Mouse (Mus musculus) B cell, adult 62 days (primary cell): ENCODE measurements around the gene Gm6205. TPM values are rescaled to one million over a fixed set of nuclear protein-coding genes. Genes with fewer than 3 reads are reported as not detected.

ENCODE experiments used
- total RNA-seq: library from RNA; stranded (reverse); gene quantifications from 4 replicates; pipeline ENCODE4 v1.2.4, GENCODE M21; 2023

The Gm6205 gene
- total RNA-seq: not detected in 4 replicates

GRCm38 (mm10) chr5:94648082-94648481 lies at the start of gene Gm6205:
Gene Gm6205 (plus strand): TSS chr5:94648382.

GRCm38 (mm10) chr5:94616242-94616641 lies 31.9 kb upstream of the Gm6205 start, which contains the start of gene Gm3147:
Gene Gm3147 (minus strand): TSS chr5:94616342.

GRCm38 (mm10) chr5:94623679-94624078 lies 24.5 kb upstream of the Gm6205 start, which contains the start of gene Gm6509:
Gene Gm6509 (plus strand): TSS chr5:94623979.

Other genes starting within 250 kb of the Gm6205 start
- not detected in 4 replicates for gene Gm7682, start 202.6 kb upstream of the Gm6205 start, total RNA-seq
- not detected in 4 replicates for gene Gm3139, start 122.1 kb upstream of the Gm6205 start, total RNA-seq
- not detected in 4 replicates for gene Gm3147, start 32.0 kb upstream of the Gm6205 start, total RNA-seq
- not detected in 4 replicates for gene Gm6509, start 24.4 kb upstream of the Gm6205 start, total RNA-seq
- gene Gm3183, start 217.1 kb downstream of the Gm6205 start, total RNA-seq: not detected in 4 replicates